Mouse (Mus musculus): ENCODE measurements around the gene Iqgap1. TPM values are rescaled to one million over a fixed set of nuclear protein-coding genes. Genes with fewer than 3 reads are reported as not detected.
A peak's percentile ranks its signal among the peaks of the same experiment; 100 is the strongest.

The Iqgap1 gene
- total RNA-seq, 2 experiments from 2014 or later, result 12.1 to 16.8 TPM

GRCm38 (mm10) chr7:80667190-80667589 lies 158.6 kb downstream of the Iqgap1 start:
- no peak for DNase-seq (ENCODE audit: low spot score)

GRCm38 (mm10) chr7:80666198-80666915 lies 159.4 kb downstream of the Iqgap1 start:
- peak; percentile 65 for DNase-seq (ENCODE audit: low spot score)

Other genes with a start within 250 kb of the Iqgap1 start
- gene Crtc3, start 137.1 kb downstream of the Iqgap1 start, total RNA-seq (2021), result 10 to 100 TPM; 12.5 to 13.1 TPM
- gene Zscan2, start 34.9 kb upstream of the Iqgap1 start, total RNA-seq (2021), result 1 to 10 TPM; 1.5 to 2.1 TPM
- gene Wdr73, start 75.3 kb upstream of the Iqgap1 start, total RNA-seq (2021), result 1 to 10 TPM; 3.1 to 3.3 TPM
- gene Nmb, start 79.1 kb upstream of the Iqgap1 start, total RNA-seq (2021), result 10 to 100 TPM in 1 of 2 experiments, 1 to 10 TPM in 1; 3.8 to 10.7 TPM
- gene Sec11a, start 121.8 kb upstream of the Iqgap1 start, total RNA-seq (2021), result 10 to 100 TPM; 25.1 to 29.4 TPM
- gene Zfp592, start 167.7 kb upstream of the Iqgap1 start, total RNA-seq (2021), result 10 to 100 TPM; 15.2 to 15.5 TPM
- gene Alpk3, start 231.6 kb upstream of the Iqgap1 start, total RNA-seq (2021), result 100 to 1,000 TPM; 286 to 347 TPM

Measured in gastrocnemius, adult 18-20 months (tissue).